Mouse (Mus musculus) ES-E14 (cell line): ENCODE measurements around the gene Sstr5. TPM values are rescaled to one million over a fixed set of nuclear protein-coding genes. Genes with fewer than 3 reads are reported as not detected.

Source experiments
- DNase-seq: peaks from one replicate; pipeline ENCODE4 v3.0.0-alpha.2; 2013; ENCODE audit warnings: low read depth, low spot score
- H3K27ac ChIP-seq: 2 replicates; pipeline ENCODE4 v1.5.1; 2012; ENCODE audit warnings: low read depth, mild to moderate bottlenecking, low read length, moderate library complexity, mixed read lengths; ENCODE audit not compliant: poor library complexity, insufficient read depth, severe bottlenecking
- H3K36me3 ChIP-seq: 2 replicates; pipeline ENCODE4 v1.6.1; 2012; ENCODE audit warnings: mild to moderate bottlenecking, low read length, moderate library complexity, mixed read lengths; ENCODE audit not compliant: control insufficient read depth, poor library complexity, insufficient read depth, severe bottlenecking
- H3K4me1 ChIP-seq, 2 experiments: fragments of 150-350 bp in 1 of 2; sonication (generic) in 1 of 2; 2 replicates each; pipeline ENCODE4 v1.6.1; 2012; ENCODE audit warnings: low read length in 2 of 2, mild to moderate bottlenecking in 1 of 2, mixed read lengths in 1 of 2; ENCODE audit not compliant: control insufficient read depth in 2 of 2, insufficient read depth in 2 of 2, poor library complexity in 1 of 2
- H3K4me3 ChIP-seq, 2 experiments: fragments of 150-350 bp in 1 of 2; sonication (generic) in 1 of 2; 2 replicates each; pipeline ENCODE4 v1.5.1; 2012; ENCODE audit warnings: low read length in 2 of 2, low read depth in 1 of 2, mild to moderate bottlenecking in 1 of 2, mixed read lengths in 1 of 2; ENCODE audit not compliant: insufficient read depth in 1 of 2, poor library complexity in 1 of 2, severe bottlenecking in 1 of 2
- H3K9ac ChIP-seq: 2 replicates; pipeline ENCODE4 v1.6.1; 2012; ENCODE audit warnings: low read depth, mild to moderate bottlenecking, low read length, mixed read lengths; ENCODE audit not compliant: poor library complexity, insufficient read depth, severe bottlenecking
- H3K9me3 ChIP-seq: fragments of 150-350 bp; sonication (generic); 2 replicates; pipeline ENCODE4 v1.6.1; 2012; ENCODE audit warnings: low read depth, mild to moderate bottlenecking, low read length; ENCODE audit not compliant: control insufficient read depth, insufficient read depth
- CHD2 ChIP-seq: IDR thresholded peaks from 2 replicates; pipeline ENCODE4 v1.6.1; 2014; ENCODE audit warnings: mild to moderate bottlenecking, low read depth, low read length, inconsistent platforms
- HCFC1 ChIP-seq: IDR thresholded peaks from 2 replicates; pipeline ENCODE4 v1.6.1; 2012; ENCODE audit warnings: low read length, inconsistent platforms, borderline replicate concordance; ENCODE audit not compliant: insufficient read depth
- MAFK ChIP-seq: IDR thresholded peaks from 2 replicates; pipeline ENCODE4 v1.6.1; 2014; ENCODE audit warnings: mild to moderate bottlenecking, low read depth, low read length, inconsistent platforms; ENCODE audit not compliant: insufficient read depth
- ZC3H11A ChIP-seq: IDR thresholded peaks from 2 replicates; pipeline ENCODE4 v1.6.1; 2012; ENCODE audit warnings: low read depth, mild to moderate bottlenecking, inconsistent platforms, low read length, borderline replicate concordance
- ZNF384 ChIP-seq: IDR thresholded peaks from 2 replicates; pipeline ENCODE4 v1.6.1; 2012; ENCODE audit warnings: low read depth, low read length, inconsistent platforms
- in situ Hi-C, 2 experiments: fragments of 600-800 bp; cut with MboI; formaldehyde crosslinking; loops; one replicate each; pipeline ENCODE4 v1.15.1; 2025; ENCODE audit warnings: low sequenced_read_pairs in 2 of 2, inconsistent platforms in 1 of 2; ENCODE audit not compliant: unreplicated experiment in 2 of 2
- total RNA-seq: library from RNA; depleted of rRNA; stranded (reverse); fragments of 300-350 nt; gene quantifications from 2 replicates; pipeline ENCODE4 v1.2.3, GENCODE M21; 2012

Sstr5 gene
- total RNA-seq, 1 experiment = 1.3 TPM

DNA sequence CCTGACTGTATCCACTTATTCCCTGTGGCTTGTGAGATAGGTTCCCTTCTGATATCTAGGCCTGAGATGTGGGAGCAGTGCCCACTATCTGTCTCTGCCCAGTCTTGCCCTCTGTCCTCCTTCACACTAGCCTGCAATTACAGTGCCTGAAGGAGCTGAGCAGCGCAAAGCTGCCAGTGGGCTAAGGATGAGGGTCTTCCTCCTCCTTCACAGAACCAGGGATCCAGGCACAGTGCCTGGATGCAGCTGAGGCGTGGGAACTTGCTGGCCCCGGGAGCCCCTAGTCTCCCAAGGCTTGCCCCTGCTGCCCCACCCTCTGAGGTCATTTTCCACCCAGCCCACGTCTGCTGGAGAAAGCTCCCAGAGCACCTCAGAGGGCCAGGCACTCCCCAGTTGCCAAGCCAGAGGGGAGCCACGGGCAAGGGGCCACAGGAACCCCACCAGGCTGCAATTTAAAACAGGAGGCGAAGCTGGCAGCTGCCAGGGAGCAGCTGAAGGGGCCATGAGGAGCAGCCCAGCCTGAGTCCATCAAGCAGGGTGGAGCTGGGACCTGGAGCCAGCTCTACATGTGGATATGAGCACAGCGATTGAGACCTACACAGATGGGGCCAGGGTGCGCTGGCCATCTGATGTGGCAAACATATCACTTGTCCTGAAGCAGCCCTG, 33.4 kb upstream of the Sstr5 start:
- DNase-seq = no peak
- no peaks in the 10 kb centered on the region for H3K36me3 ChIP-seq
- TF ChIP-seq CHD2 = no peak
- no peak for TF ChIP-seq MAFK
- no peak for TF ChIP-seq ZC3H11A
- no peak for TF ChIP-seq ZNF384
- no peak for TF ChIP-seq HCFC1

GRCm38 (mm10) chr17:25522080-25522479, 25.0 kb upstream of the Sstr5 start:
- DNase-seq = no peak

More for the DNA sequence above, 33.4 kb upstream of the Sstr5 start:
- H3K9ac ChIP-seq = no peak overlapping the region
- no peak overlapping the region for H3K4me3 ChIP-seq
- H3K27ac ChIP-seq = no peak overlapping the region
- no peaks in the 10 kb centered on the region for H3K9me3 ChIP-seq
- no peaks in the 10 kb centered on the region for H3K4me1 ChIP-seq
- in situ Hi-C loops = no loop called here

DNA sequence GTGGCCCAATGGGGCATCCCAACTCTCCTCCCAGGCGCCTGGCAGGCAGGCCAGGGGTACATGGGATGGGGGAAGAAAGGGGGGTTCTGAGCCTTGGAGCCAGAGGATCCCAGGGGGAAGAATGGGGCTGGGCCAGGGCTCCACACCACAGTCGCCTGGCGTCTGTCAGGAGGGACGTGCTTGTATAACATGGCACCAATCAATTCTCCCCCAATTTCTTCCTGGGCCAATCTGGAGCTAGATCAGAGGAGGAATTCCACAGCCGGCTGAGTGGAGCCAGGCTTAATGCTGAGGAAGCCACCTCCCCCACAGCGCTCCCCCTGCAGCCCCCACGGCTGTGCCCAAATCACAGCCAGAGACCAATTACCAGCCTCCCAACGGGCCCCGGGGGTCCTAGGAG, 23.4 kb upstream of the Sstr5 start:
- H3K9ac ChIP-seq = no peak overlapping the region

More at GRCm38 (mm10) chr17:25522080-25522479, 25.0 kb upstream of the Sstr5 start:
- no peaks in the 10 kb centered on the region for H3K4me1 ChIP-seq
- no peaks in the 10 kb centered on the region for H3K9me3 ChIP-seq
- in situ Hi-C loops = no loop called here
- no peak for TF ChIP-seq ZC3H11A
- TF ChIP-seq ZNF384 = no peak
- no peak for TF ChIP-seq HCFC1
- TF ChIP-seq CHD2 = no peak
- TF ChIP-seq MAFK = no peak
- no peak overlapping the region for H3K4me3 ChIP-seq
- no peak overlapping the region for H3K9ac ChIP-seq
- no peak overlapping the region for H3K27ac ChIP-seq
- H3K36me3 ChIP-seq = no peaks in the 10 kb centered on the region

DNA sequence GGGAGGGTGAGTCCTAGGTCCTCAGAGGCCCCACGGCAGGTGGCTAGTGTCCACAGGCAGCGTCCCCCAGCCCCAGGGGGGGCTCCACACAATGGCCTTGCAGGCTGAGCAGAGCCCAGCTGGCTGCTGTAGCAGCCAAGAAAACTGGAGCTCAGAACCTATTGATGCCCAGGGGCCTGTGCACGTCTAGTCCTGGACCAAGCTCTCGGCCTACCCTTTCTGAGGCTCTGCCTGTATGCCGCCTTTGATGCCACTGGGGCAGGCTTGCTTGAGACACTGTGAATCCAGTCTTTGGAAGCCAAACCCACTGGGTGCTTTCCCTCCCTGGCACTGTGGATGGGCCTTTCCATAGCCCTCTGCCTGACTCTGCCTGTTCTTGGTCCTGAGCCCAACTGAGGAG, 22.4 kb upstream of the Sstr5 start:
- no peak for TF ChIP-seq ZNF384
- no peak for TF ChIP-seq MAFK
- no peak for TF ChIP-seq HCFC1
- no peak for TF ChIP-seq CHD2
- no peak for TF ChIP-seq ZC3H11A
- Histone ChIP-seq H3K9ac (no peak overlapping the region), H3K27ac (no peak overlapping the region), H3K9me3 (no peaks in the 10 kb centered on the region), H3K4me1 (no peaks in the 10 kb centered on the region), H3K4me3 (no peak overlapping the region), H3K36me3 (no peaks in the 10 kb centered on the region)
- no peak for DNase-seq
- in situ Hi-C loops = no loop called here

More for the DNA sequence above, 23.4 kb upstream of the Sstr5 start:
- in situ Hi-C loops = no loop called here
- Histone ChIP-seq H3K4me3 (no peak overlapping the region), H3K9me3 (no peaks in the 10 kb centered on the region), H3K27ac (no peak overlapping the region), H3K36me3 (no peaks in the 10 kb centered on the region), H3K4me1 (no peaks in the 10 kb centered on the region)
- TF ChIP-seq ZC3H11A (no peak), CHD2 (no peak), ZNF384 (no peak), MAFK (no peak), HCFC1 (no peak)
- no peak for DNase-seq

GRCm38 (mm10) chr17:25518144-25518543, 21.1 kb upstream of the Sstr5 start:
- Histone ChIP-seq H3K9me3 (no peaks in the 10 kb centered on the region), H3K9ac (peak overlapping the region; percentile 7; the same call in 1 of the 2 replicates), H3K27ac (no peak overlapping the region), H3K36me3 (no peaks in the 10 kb centered on the region), H3K4me3 (peak overlapping the region; percentile 18 to 41; a peak in 2 of 4 replicates), H3K4me1 (peaks cover 0 to 2% of the 10 kb centered on the region in 2 experiments; a peak in 1 of 4 replicates)
- in situ Hi-C loops = no loop called here
- no peak for TF ChIP-seq ZC3H11A
- TF ChIP-seq HCFC1 = no peak
- no peak for TF ChIP-seq CHD2
- no peak for TF ChIP-seq ZNF384
- no peak for TF ChIP-seq MAFK
- no peak for DNase-seq
